Mouse (Mus musculus): ENCODE data around the gene Wdr47. TPM values are rescaled to one million over a fixed set of nuclear protein-coding genes. Genes with fewer than 3 reads are reported as not detected.
"Not testable (repeated sequence)": the region's sequence is repeated elsewhere in the genome, so short reads cannot be mapped to it uniquely, and the experiment has no call there.

Wdr47 gene
- polyA plus RNA-seq, 1 experiment from 2014 or later, result 10.8 TPM

DNA sequence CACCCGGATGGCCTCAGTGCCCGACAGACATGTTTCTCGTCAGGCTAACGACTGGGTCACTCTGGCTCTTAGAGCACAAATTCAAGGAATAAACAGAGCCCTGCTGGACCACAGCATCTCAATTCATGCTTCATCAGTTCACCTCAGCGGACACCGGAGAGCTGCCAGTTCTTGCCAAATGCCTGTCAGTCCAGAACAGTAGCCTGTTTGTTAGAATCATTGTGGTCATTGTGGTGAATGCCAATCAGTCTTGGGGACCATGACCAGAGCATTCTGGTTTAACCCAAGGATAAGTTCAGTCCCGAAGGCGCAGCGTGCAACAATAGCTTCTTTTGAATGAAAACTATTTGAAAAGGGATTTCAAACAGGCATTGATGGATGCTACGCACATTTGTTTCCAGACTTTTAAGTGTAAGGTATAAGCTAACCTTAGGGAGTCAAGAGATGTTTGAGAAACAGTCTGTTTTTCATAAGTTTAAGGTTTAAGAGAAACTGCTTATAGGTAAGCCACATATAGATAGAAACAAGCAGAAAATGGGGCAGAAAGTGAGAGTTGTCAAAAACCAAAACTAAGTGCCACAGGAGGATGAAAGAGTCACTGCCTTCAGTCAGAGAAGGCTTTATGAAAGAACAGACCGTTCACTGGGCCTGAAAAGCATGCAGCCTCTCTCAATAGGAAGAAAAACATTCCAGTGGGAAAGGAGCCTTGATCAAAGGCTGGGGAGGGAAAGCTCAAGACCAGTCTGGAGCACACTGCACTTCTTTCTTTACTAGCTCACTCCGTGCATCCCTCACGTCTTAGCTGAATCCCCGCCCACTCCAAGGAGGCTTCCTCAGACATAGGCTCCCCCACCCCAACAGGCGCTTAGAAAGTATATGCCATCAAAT lies 22.8 kb upstream of the Wdr47 start:
- ATAC-seq (replicated peaks; ENCODE audit: low FRiP score, low TSS enrichment, low read depth), result no peak
- no peak overlapping the region for H3K27ac ChIP-seq (ENCODE audit: low read depth)
- H3K9ac ChIP-seq (ENCODE audit: low read length), result no peak overlapping the region
- H3K36me3 ChIP-seq (ENCODE audit: control insufficient read depth, insufficient read depth, low read length), result no peaks in the 10 kb centered on the region
- H3K4me2 ChIP-seq (ENCODE audit: low read length), result no peak overlapping the region
- DNase-seq (ENCODE audit: low spot score), result no peak
- no peaks in the 10 kb centered on the region for H3K27me3 ChIP-seq (replicated peaks; ENCODE audit: control insufficient read depth, insufficient read depth, low read length)
- H3K9me3 ChIP-seq (ENCODE audit: control insufficient read depth, low read length), result no peaks in the 10 kb centered on the region
- no peak overlapping the region for H3K4me3 ChIP-seq (ENCODE audit: low read depth, low read length)
- H3K4me1 ChIP-seq (replicated peaks; ENCODE audit: control insufficient read depth, insufficient read depth, low read length), result peaks cover 8% of the 10 kb centered on the region; the same call in 1 of the 2 replicates
- 52% methylated on average over 15 of the region's 15 CpGs for WGBS

DNA sequence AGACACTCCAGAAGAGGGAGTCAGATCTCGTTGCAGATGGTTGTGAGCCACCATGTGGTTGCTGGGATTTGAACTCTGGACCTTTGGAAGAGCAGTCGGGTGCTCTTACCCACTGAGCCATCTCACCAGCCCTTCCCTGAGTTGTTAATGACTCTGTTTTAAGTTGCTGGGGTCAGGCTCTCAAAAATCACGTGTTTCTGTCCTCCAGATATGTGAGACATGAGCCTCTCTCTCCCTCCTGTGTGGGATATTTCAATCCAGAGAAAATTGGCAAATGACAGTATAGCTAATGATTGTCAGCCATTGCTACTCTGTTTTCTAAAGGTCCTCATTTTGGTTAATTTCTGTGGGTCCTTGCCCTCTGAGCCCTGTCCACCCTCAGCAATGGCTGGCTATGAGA lies 21.4 kb upstream of the Wdr47 start:
- H3K9me3 ChIP-seq (ENCODE audit: control insufficient read depth, low read length), result not testable (repeated sequence)

DNA sequence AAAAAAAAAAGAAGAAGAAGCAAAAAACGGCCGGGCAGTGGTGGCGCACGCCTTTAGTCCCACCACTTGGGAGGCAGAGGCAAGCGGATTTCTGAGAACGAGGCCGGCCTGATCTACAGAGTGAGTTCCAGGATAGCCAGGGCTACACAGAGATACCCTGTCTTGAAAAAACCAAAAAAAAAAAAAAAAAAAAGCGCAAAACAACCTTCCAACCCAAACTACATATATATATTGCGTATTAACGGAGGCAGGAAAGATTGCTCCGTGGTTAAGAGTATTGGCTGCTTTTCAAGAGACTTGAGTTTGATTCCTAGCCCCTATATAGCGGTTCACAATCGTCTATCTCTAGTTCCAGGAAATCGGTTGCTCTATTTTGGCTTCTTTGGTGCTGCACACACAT lies 20.3 kb upstream of the Wdr47 start:
- DNase-seq (ENCODE audit: low spot score), result no peak
- H3K27me3 ChIP-seq (replicated peaks; ENCODE audit: control insufficient read depth, insufficient read depth, low read length), result no peaks in the 10 kb centered on the region
- H3K27ac ChIP-seq (ENCODE audit: low read depth), result no peak overlapping the region
- H3K36me3 ChIP-seq (ENCODE audit: control insufficient read depth, insufficient read depth, low read length), result no peaks in the 10 kb centered on the region
- H3K4me1 ChIP-seq (replicated peaks; ENCODE audit: control insufficient read depth, insufficient read depth, low read length), result peaks cover 8% of the 10 kb centered on the region; the same call in 1 of the 2 replicates
- H3K4me2 ChIP-seq (ENCODE audit: low read length), result peak overlapping the region; percentile 47
- ATAC-seq (replicated peaks; ENCODE audit: low FRiP score, low TSS enrichment, low read depth), result 0 out of 2 replicates have a peak, but pooled peaks have one; percentile 0
- H3K4me3 ChIP-seq (ENCODE audit: low read depth, low read length), result peak overlapping the region; percentile 73; the same call in 1 of the 2 replicates
- H3K9ac ChIP-seq (ENCODE audit: low read length), result no peak overlapping the region
- 83% methylated on average over 14 of the region's 14 CpGs for WGBS
- H3K9me3 ChIP-seq (ENCODE audit: control insufficient read depth, low read length), result no peaks in the 10 kb centered on the region

More for the DNA sequence above, 21.4 kb upstream of the Wdr47 start:
- H3K9ac ChIP-seq (ENCODE audit: low read length); H3K27ac ChIP-seq (ENCODE audit: low read depth); H3K4me1 ChIP-seq (replicated peaks; ENCODE audit: control insufficient read depth, insufficient read depth, low read length); H3K4me2 ChIP-seq (ENCODE audit: low read length); H3K27me3 ChIP-seq (replicated peaks; ENCODE audit: control insufficient read depth, insufficient read depth, low read length); ATAC-seq (replicated peaks; ENCODE audit: low FRiP score, low TSS enrichment, low read depth); H3K4me3 ChIP-seq (ENCODE audit: low read depth, low read length); H3K36me3 ChIP-seq (ENCODE audit: control insufficient read depth, insufficient read depth, low read length); DNase-seq (ENCODE audit: low spot score): not testable (repeated sequence)
- 48% methylated on average over 2 of the region's 3 CpGs for WGBS

DNA sequence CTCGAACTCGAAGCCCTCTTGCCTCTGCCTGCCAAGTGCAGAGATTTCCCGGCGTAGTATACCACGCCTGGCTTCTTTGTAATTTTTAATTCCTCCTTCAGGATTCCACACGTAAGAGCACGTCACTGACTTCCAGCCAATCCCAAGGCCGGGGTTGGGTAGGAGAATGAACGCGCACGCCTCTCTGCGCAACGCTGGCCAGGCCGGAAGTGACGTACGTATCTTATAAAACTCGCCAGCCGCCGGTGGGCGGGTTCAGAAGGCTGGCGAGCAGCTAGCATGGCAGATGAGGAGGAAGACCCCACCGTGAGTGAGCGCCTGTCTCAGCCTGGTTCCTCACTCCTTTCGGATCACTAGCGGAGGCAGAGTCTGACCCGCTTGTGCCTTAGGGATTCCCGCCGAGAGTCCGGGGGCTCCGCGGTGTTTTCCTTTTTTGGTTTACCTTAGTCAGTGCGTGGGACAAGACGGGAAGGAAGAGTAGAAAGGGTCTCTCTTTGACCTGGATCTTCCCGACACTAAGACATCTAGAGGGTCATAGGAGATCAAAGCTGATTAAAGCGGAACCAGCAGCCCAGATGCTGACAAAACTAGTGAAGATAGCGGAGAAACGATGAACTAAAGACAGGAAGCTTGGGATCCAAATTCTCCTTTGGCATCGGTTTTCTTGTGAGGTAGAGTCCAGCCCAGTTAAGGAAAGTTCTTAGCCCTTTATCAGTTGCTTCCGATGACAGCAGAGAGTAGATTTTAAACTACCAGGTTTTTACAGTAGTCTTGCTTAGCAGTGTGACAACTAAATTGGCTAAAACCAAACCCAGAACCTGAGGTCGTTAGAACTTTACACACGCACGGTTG lies 19.4 kb upstream of the Wdr47 start, which contains the start of gene Taf13:
Gene Taf13 (plus strand): TSS at position 256 of the 852 bp plus-strand sequence.
- WGBS, result 2% methylated on average over 42 of the region's 42 CpGs
- no peaks in the 10 kb centered on the region for H3K36me3 ChIP-seq (ENCODE audit: control insufficient read depth, insufficient read depth, low read length)
- H3K9ac ChIP-seq (ENCODE audit: low read length), result peak within 1 kb of the TSS; percentile 71
- DNase-seq (ENCODE audit: low spot score) (peak; percentile 96), ATAC-seq (replicated peaks; ENCODE audit: low FRiP score, low TSS enrichment, low read depth) (peak; percentile 98)
- peak within 1 kb of the TSS; percentile 61 for H3K4me2 ChIP-seq (ENCODE audit: low read length)
- no peaks in the 10 kb centered on the region for H3K9me3 ChIP-seq (ENCODE audit: control insufficient read depth, low read length)
- H3K4me3 ChIP-seq (ENCODE audit: low read depth, low read length), result peak within 1 kb of the TSS; percentile 73
- no peaks in the 10 kb centered on the region for H3K27me3 ChIP-seq (replicated peaks; ENCODE audit: control insufficient read depth, insufficient read depth, low read length)
- H3K4me1 ChIP-seq (replicated peaks; ENCODE audit: control insufficient read depth, insufficient read depth, low read length), result peaks cover 8% of the 10 kb centered on the region; the same call in 1 of the 2 replicates
- H3K27ac ChIP-seq (ENCODE audit: low read depth), result peak within 1 kb of the TSS; percentile 76

DNA sequence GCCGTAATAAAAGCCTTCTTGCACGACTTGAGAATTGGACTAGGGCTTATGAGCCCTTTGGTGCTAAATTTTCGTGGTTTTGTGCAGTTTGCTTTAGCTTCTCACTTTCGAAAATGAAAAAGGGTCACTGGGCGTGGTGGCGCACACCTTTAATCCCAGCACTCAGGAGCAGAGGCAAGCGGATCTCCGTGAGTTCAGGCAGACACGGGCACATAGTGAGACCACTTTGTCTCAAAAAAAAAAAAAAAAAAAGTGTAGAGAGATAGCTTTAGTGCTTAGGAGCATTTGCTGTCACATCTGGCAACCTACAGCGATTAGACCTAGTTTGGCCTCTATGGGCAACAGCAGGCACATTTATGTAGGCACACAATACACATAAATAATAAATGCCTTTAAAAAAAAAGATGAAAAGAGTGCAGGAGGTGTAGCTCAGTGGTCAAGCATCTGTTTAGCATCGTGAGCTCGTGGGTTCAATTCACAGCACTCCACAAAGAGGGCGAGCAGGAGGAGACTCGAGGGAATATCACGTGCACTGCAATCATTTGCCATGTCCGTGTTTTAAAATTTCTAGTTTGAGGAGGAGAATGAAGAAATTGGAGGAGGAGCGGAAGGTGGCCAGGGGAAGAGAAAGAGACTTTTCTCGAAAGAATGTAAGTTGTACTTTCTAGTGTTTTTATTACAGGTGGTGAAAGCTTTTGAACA lies 18.6 kb upstream of the Wdr47 start:
- DNase-seq (ENCODE audit: low spot score) (no peak), ATAC-seq (replicated peaks; ENCODE audit: low FRiP score, low TSS enrichment, low read depth) (no peak)
- no peak overlapping the region for H3K27ac ChIP-seq (ENCODE audit: low read depth)

DNA sequence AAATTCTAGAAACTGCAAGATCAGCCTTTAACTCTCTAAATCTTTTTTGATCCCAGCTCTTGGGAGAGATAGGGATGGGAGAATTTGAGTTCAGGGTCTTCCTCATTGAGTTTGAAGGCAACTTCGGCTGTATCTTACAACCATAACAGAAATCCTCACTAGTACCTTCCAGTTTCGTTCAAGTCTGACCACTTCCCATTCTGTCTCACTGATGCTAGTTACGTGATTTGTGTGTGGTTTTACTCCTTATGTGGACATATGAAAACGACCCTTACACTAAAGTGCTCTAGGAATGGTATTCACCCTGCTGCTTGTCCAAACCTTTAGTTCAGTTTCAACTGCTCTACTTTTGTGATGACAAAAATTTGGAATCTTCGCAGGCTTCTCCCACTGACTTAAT lies 17.1 kb upstream of the Wdr47 start:
- H3K4me2 ChIP-seq (ENCODE audit: low read length), result no peak overlapping the region
- ATAC-seq (replicated peaks; ENCODE audit: low FRiP score, low TSS enrichment, low read depth) (no peak), DNase-seq (ENCODE audit: low spot score) (no peak)
- H3K4me3 ChIP-seq (ENCODE audit: low read depth, low read length), result no peak overlapping the region
- peaks cover 8% of the 10 kb centered on the region; the same call in 1 of the 2 replicates for H3K4me1 ChIP-seq (replicated peaks; ENCODE audit: control insufficient read depth, insufficient read depth, low read length)
- WGBS, result 86% methylated on average over 5 of the region's 5 CpGs
- H3K27ac ChIP-seq (ENCODE audit: low read depth), result no peak overlapping the region
- peaks cover 8% of the 10 kb centered on the region for H3K36me3 ChIP-seq (ENCODE audit: control insufficient read depth, insufficient read depth, low read length)
- H3K9ac ChIP-seq (ENCODE audit: low read length), result no peak overlapping the region
- no peaks in the 10 kb centered on the region for H3K9me3 ChIP-seq (ENCODE audit: control insufficient read depth, low read length)
- no peaks in the 10 kb centered on the region for H3K27me3 ChIP-seq (replicated peaks; ENCODE audit: control insufficient read depth, insufficient read depth, low read length)

More for the DNA sequence above, 18.6 kb upstream of the Wdr47 start:
- Histone ChIP-seq H3K4me1 (replicated peaks; ENCODE audit: control insufficient read depth, insufficient read depth, low read length) (peaks cover 8% of the 10 kb centered on the region; the same call in 1 of the 2 replicates), H3K27me3 (replicated peaks; ENCODE audit: control insufficient read depth, insufficient read depth, low read length) (no peaks in the 10 kb centered on the region), H3K9me3 (ENCODE audit: control insufficient read depth, low read length) (no peaks in the 10 kb centered on the region), H3K36me3 (ENCODE audit: control insufficient read depth, insufficient read depth, low read length) (no peaks in the 10 kb centered on the region), H3K4me2 (ENCODE audit: low read length) (peak overlapping the region; percentile 61), H3K4me3 (ENCODE audit: low read depth, low read length) (peak overlapping the region; percentile 73), H3K9ac (ENCODE audit: low read length) (peak overlapping the region; percentile 71)
- WGBS, result 49% methylated on average over 18 of the region's 18 CpGs

DNA sequence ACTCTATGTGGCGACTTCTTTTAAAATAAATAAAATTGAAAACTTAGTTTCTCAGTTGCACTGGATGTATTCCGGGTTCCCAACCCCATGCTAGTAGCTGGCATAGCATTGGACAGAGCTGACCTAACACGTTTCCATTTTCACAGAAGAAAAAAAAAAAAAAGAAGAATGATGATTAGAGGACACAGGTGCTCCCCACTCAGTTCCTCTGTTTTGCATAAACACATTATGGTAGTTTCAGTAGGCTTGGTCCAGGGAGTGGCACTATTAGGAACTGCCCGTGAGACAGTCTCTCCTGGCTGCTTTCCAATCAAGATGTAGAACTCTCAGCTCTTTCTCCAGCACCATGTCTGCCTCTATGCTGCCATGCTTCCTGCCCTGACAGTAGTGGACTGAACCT lies 6.5 kb upstream of the Wdr47 start:
- H3K4me1 ChIP-seq (replicated peaks; ENCODE audit: control insufficient read depth, insufficient read depth, low read length), result no peaks in the 10 kb centered on the region
- no peak overlapping the region for H3K27ac ChIP-seq (ENCODE audit: low read depth)
- no peak overlapping the region for H3K4me3 ChIP-seq (ENCODE audit: low read depth, low read length)
- DNase-seq (ENCODE audit: low spot score) (no peak), ATAC-seq (replicated peaks; ENCODE audit: low FRiP score, low TSS enrichment, low read depth) (no peak)
- H3K9ac ChIP-seq (ENCODE audit: low read length), result no peak overlapping the region
- H3K9me3 ChIP-seq (ENCODE audit: control insufficient read depth, low read length), result no peaks in the 10 kb centered on the region
- 0 out of 2 replicates have a peak, but pooled peaks cover under 1% of the 10 kb centered on the region for H3K36me3 ChIP-seq (ENCODE audit: control insufficient read depth, insufficient read depth, low read length)
- WGBS, result 75% methylated on average over 4 of the region's 4 CpGs
- no peak overlapping the region for H3K4me2 ChIP-seq (ENCODE audit: low read length)
- H3K27me3 ChIP-seq (replicated peaks; ENCODE audit: control insufficient read depth, insufficient read depth, low read length), result no peaks in the 10 kb centered on the region

DNA sequence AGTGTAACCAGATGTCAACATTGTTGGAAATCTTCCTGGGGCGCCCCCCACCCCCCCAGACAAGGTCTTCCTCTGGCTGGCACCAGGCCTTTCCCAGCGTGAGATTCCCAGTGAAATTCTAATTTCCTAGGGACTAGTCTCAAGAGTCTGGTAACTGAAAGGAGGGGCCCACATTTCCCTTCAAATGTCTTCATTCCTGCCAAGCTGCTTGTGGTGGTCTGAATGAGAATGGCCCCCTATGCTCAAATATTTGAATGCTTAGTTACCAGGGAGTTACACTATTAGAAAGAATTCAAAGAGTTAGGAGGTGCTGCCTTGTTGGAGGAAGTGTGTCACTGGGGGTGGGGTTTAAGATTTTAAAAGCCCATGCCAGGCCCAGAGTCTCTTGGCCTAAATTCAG lies 2.6 kb upstream of the Wdr47 start:
- H3K9ac ChIP-seq (ENCODE audit: low read length), result no peak overlapping the region
- DNase-seq (ENCODE audit: low spot score) (no peak), ATAC-seq (replicated peaks; ENCODE audit: low FRiP score, low TSS enrichment, low read depth) (no peak)
- WGBS, result 46% methylated on average over 2 of the region's 2 CpGs
- no peaks in the 10 kb centered on the region for H3K27me3 ChIP-seq (replicated peaks; ENCODE audit: control insufficient read depth, insufficient read depth, low read length)
- no peak overlapping the region for H3K4me2 ChIP-seq (ENCODE audit: low read length)
- no peaks in the 10 kb centered on the region for H3K9me3 ChIP-seq (ENCODE audit: control insufficient read depth, low read length)
- no peak overlapping the region for H3K27ac ChIP-seq (ENCODE audit: low read depth)
- no peak overlapping the region for H3K4me3 ChIP-seq (ENCODE audit: low read depth, low read length)
- H3K36me3 ChIP-seq (ENCODE audit: control insufficient read depth, insufficient read depth, low read length), result no peaks in the 10 kb centered on the region
- H3K4me1 ChIP-seq (replicated peaks; ENCODE audit: control insufficient read depth, insufficient read depth, low read length), result 0 out of 2 replicates have a peak, but pooled peaks cover 5% of the 10 kb centered on the region
